Mouse (Mus musculus): ENCODE measurements around the gene Rad50. TPM values are rescaled to one million over a fixed set of nuclear protein-coding genes. Genes with fewer than 3 reads are reported as not detected.
A peak's percentile ranks its signal among the peaks of the same experiment; 100 is the strongest.

The Rad50 gene
- polyA plus RNA-seq, 1 experiment from 2014 or later, result 11.2 TPM

DNA sequence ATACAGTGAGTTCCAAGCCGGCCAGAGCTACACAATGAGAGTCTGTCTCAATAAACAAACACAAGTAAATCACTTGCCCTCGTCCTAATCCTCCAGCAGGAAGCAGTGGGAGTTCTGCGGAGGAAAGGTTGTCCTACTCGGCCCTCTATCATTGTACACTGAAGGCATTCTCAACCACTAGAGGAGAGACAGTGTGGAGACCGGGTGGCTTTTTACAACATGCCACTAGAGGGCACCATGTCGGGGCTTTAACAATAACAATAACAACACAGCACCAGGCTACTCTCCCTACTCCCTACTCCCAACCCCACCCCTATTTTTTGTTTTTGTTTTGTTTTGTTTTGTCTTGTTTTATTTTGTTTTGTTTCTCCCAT, 30.4 kb upstream of the Rad50 start:
- Histone ChIP-seq H3K4me2 (ENCODE audit: low read length) (no peak overlapping the region), H3K27ac (replicated peaks; ENCODE audit: low read depth, low read length) (no peak overlapping the region), H3K4me3 (replicated peaks; ENCODE audit: low read depth, low read length) (no peak overlapping the region), H3K9ac (replicated peaks; ENCODE audit: low read length) (no peak overlapping the region), H3K4me1 (ENCODE audit: control insufficient read depth, insufficient read depth, low read length) (no peaks in the 10 kb centered on the region), H3K27me3 (ENCODE audit: control insufficient read depth, insufficient read depth, low read length) (no peaks in the 10 kb centered on the region), H3K9me3 (ENCODE audit: control insufficient read depth, low read length) (no peaks in the 10 kb centered on the region), H3K36me3 (ENCODE audit: control insufficient read depth, insufficient read depth, low read length) (no peaks in the 10 kb centered on the region)
- WGBS, result 44% methylated on average over 6 of the region's 6 CpGs
- ATAC-seq (ENCODE audit: low FRiP score, low TSS enrichment) (no peak), DNase-seq (peak; percentile 57)

DNA sequence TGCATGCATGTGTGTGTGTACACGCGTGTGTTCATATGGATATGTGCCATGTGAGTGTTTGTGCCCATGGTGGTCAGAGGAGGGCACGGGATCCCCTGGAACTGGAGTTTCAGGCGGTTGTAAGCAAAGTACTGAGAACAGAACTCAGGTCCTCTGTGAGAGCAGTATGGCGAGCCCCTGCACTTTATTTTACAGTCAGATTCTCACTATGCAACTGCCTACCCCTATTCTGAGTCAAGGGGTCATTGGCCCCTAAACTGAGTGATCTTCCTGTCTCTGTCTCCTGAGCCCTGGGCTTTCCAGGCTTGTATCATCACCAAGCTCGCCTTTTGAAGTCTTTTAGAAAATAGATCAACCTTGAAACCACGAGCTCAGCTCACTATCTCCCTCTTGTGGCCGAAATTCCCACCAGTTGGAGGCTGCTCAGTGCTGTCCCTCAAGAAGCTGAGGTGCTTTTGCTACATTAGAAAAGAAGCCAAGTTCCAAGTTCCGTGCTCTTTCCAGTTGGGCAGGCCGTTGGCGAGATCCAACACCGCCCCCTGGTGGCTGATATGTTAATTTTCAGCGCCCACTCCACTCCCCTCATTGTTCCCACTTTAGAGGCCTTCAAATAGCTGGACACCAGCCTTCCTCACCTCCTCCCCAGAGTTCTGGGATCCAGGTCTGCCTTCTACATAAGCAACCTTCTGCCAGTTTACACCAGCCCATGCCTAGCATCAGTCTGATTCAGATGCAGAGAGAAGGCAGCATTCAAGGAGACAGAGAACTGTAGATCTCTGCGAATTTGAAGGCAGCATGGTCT, 29.9 kb upstream of the Rad50 start:
- Histone ChIP-seq H3K36me3 (ENCODE audit: control insufficient read depth, insufficient read depth, low read length) (no peaks in the 10 kb centered on the region), H3K9me3 (ENCODE audit: control insufficient read depth, low read length) (no peaks in the 10 kb centered on the region), H3K27me3 (ENCODE audit: control insufficient read depth, insufficient read depth, low read length) (no peaks in the 10 kb centered on the region), H3K4me2 (ENCODE audit: low read length) (no peak overlapping the region), H3K9ac (replicated peaks; ENCODE audit: low read length) (no peak overlapping the region), H3K27ac (replicated peaks; ENCODE audit: low read depth, low read length) (no peak overlapping the region), H3K4me1 (ENCODE audit: control insufficient read depth, insufficient read depth, low read length) (no peaks in the 10 kb centered on the region), H3K4me3 (replicated peaks; ENCODE audit: low read depth, low read length) (no peak overlapping the region)
- peak; percentile 78 for DNase-seq
- no peak for ATAC-seq (ENCODE audit: low FRiP score, low TSS enrichment)
- WGBS, result 53% methylated on average over 14 of the region's 14 CpGs

DNA sequence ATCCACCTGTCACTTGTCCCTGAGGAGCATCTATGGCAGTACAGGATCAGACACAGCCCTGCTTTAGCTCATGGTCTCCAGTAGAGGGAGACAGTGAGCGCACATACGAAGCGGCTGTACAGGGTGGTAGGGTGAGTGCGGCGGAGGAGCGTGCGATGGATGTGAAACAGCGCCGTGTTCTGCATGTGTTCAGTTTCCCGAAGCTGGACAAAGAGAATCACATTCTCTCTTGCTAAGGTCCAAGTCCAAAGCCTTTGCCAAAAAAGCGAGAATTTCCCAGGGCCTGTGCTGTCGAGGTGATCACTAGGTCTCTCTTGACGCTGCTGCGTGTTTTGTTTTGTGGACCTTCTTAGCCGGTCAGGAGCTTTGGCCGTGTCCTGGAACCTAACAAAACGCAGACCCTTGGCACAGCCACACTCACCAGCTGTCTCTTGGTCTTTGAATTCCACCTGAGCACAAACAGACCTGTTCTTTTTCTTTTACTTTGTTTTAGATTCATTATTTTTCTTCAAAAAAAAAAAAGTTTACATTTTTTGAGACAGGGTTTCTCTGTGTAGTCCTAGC, 28.6 kb upstream of the Rad50 start:
- Histone ChIP-seq H3K4me3 (replicated peaks; ENCODE audit: low read depth, low read length) (peak overlapping the region; percentile 17; the same call in 1 of the 2 replicates), H3K27ac (replicated peaks; ENCODE audit: low read depth, low read length) (no peak overlapping the region), H3K9me3 (ENCODE audit: control insufficient read depth, low read length) (no peaks in the 10 kb centered on the region), H3K36me3 (ENCODE audit: control insufficient read depth, insufficient read depth, low read length) (no peaks in the 10 kb centered on the region), H3K4me2 (ENCODE audit: low read length) (peak overlapping the region; percentile 50), H3K4me1 (ENCODE audit: control insufficient read depth, insufficient read depth, low read length) (no peaks in the 10 kb centered on the region), H3K27me3 (ENCODE audit: control insufficient read depth, insufficient read depth, low read length) (no peaks in the 10 kb centered on the region), H3K9ac (replicated peaks; ENCODE audit: low read length) (no peak overlapping the region)
- DNase-seq (peak; percentile 91), ATAC-seq (ENCODE audit: low FRiP score, low TSS enrichment) (peak; percentile 57)
- 27% methylated on average over 17 of the region's 17 CpGs for WGBS

DNA sequence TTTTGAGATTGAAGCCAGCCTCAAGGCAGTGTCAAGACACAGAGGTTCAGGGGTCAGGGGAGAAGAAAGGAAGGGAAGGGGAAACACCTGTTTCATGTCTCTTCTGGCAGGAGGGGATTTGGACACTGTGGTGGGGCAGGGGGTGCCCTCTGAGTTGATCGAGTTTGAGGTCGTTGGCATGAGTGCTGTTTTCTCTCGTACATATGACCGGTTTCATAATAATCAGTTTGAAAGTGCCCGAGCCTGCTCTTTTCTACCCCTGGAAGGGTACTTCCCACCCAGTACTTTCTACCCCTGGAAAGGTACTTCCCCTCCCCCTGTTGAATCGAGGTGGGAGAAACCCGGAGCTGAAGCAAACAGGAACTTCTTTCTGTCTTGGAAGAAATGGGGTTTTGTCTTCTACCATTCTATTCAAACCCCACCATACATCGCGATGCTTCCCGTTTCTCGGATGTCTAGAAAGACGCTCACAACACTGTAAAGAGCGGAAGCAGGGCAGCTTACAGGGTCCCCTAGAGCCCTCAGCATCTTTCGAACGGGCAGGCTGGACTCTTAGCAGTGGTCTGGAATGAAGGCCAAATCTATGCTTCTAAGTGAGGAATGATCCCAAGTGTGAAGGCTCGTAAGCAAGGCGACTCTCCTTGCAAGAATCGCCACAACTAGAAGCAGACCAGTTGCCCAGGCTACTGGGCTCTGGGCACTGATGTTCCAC, 28.0 kb upstream of the Rad50 start:
- no peak for DNase-seq
- Histone ChIP-seq H3K9me3 (ENCODE audit: control insufficient read depth, low read length) (no peaks in the 10 kb centered on the region), H3K27me3 (ENCODE audit: control insufficient read depth, insufficient read depth, low read length) (no peaks in the 10 kb centered on the region), H3K4me3 (replicated peaks; ENCODE audit: low read depth, low read length) (no peak overlapping the region), H3K4me2 (ENCODE audit: low read length) (no peak overlapping the region), H3K27ac (replicated peaks; ENCODE audit: low read depth, low read length) (no peak overlapping the region), H3K4me1 (ENCODE audit: control insufficient read depth, insufficient read depth, low read length) (no peaks in the 10 kb centered on the region), H3K9ac (replicated peaks; ENCODE audit: low read length) (no peak overlapping the region), H3K36me3 (ENCODE audit: control insufficient read depth, insufficient read depth, low read length) (no peaks in the 10 kb centered on the region)
- ATAC-seq (ENCODE audit: low FRiP score, low TSS enrichment), result no peak
- WGBS, result 73% methylated on average over 18 of the region's 18 CpGs

DNA sequence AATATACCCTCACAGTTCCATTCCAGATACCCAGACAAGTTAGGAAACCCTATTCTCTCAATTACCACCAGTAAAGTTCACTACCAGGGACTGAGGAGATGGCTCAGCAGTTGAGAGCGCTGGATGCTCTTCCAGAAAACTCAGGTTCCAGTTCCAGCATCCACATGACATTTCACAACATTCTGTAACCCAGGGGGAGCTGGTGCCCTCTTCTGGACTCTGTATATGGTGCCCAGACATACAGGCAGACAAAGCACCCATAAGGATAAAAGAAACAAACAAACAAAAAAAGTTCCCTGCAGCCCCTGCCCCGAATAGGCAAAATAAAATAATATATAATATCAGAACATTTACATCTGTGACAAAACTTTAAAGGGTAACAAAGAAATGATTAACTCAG, 27.3 kb upstream of the Rad50 start:
- no peak overlapping the region for H3K27ac ChIP-seq (replicated peaks; ENCODE audit: low read depth, low read length)
- no peaks in the 10 kb centered on the region for H3K27me3 ChIP-seq (ENCODE audit: control insufficient read depth, insufficient read depth, low read length)
- ATAC-seq (ENCODE audit: low FRiP score, low TSS enrichment), result no peak
- H3K4me1 ChIP-seq (ENCODE audit: control insufficient read depth, insufficient read depth, low read length), result no peaks in the 10 kb centered on the region
- no peaks in the 10 kb centered on the region for H3K9me3 ChIP-seq (ENCODE audit: control insufficient read depth, low read length)
- H3K9ac ChIP-seq (replicated peaks; ENCODE audit: low read length), result no peak overlapping the region
- H3K4me3 ChIP-seq (replicated peaks; ENCODE audit: low read depth, low read length), result no peak overlapping the region
- WGBS, result 85% methylated on average over 2 of the region's 2 CpGs
- H3K4me2 ChIP-seq (ENCODE audit: low read length), result no peak overlapping the region
- no peak for DNase-seq
- no peaks in the 10 kb centered on the region for H3K36me3 ChIP-seq (ENCODE audit: control insufficient read depth, insufficient read depth, low read length)

DNA sequence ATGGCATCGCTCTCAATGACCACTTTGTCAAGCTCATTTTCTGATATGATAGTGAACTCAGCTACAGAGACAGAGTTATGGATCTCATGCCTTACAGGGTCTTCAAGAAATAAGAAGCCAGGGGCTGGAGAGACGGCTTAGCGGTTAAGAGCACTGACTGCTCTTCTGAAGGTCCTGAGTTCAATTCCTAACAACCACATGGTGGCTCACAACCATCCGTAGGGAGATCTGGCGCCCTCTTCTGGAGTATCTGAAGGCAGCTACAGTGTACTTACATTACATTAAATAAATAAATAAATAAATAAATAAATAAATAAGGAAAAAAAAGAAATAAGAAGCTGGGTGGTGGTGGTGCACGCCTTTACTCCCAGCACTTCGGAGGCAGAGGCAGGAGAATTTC, 26.7 kb upstream of the Rad50 start:
- WGBS, result 90% methylated on average over 7 of the region's 7 CpGs
- no peaks in the 10 kb centered on the region for H3K27me3 ChIP-seq (ENCODE audit: control insufficient read depth, insufficient read depth, low read length)
- ATAC-seq (ENCODE audit: low FRiP score, low TSS enrichment), result no peak

DNA sequence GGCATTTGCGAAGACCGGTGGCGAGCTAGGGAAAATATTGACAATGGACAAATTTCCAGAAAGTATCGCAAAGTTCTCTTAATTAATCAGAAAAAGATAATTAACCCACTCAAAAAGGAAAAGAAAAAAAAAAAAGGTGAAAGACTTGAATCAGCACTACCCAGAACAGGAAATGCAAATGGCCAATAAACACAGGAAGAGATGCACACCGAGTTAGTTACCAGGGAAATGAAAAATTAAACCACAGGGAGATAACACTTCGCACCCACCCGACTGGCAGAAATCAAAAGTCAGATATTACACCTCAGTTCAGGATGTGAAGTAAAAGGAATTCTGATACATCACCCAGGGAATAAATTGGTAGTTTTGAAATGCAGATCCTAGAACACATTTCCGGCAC, 25.1 kb upstream of the Rad50 start:
- Histone ChIP-seq H3K9me3 (ENCODE audit: control insufficient read depth, low read length) (no peaks in the 10 kb centered on the region), H3K4me2 (ENCODE audit: low read length) (no peak overlapping the region), H3K9ac (replicated peaks; ENCODE audit: low read length) (no peak overlapping the region), H3K36me3 (ENCODE audit: control insufficient read depth, insufficient read depth, low read length) (no peaks in the 10 kb centered on the region), H3K4me1 (ENCODE audit: control insufficient read depth, insufficient read depth, low read length) (no peaks in the 10 kb centered on the region), H3K27ac (replicated peaks; ENCODE audit: low read depth, low read length) (no peak overlapping the region), H3K4me3 (replicated peaks; ENCODE audit: low read depth, low read length) (no peak overlapping the region), H3K27me3 (ENCODE audit: control insufficient read depth, insufficient read depth, low read length) (no peaks in the 10 kb centered on the region)
- ATAC-seq (ENCODE audit: low FRiP score, low TSS enrichment) (no peak), DNase-seq (no peak)
- 95% methylated on average over 8 of the region's 8 CpGs for WGBS

More for the DNA sequence above, 26.7 kb upstream of the Rad50 start:
- Histone ChIP-seq H3K36me3 (ENCODE audit: control insufficient read depth, insufficient read depth, low read length) (no peaks in the 10 kb centered on the region), H3K4me3 (replicated peaks; ENCODE audit: low read depth, low read length) (no peak overlapping the region), H3K4me2 (ENCODE audit: low read length) (no peak overlapping the region), H3K4me1 (ENCODE audit: control insufficient read depth, insufficient read depth, low read length) (no peaks in the 10 kb centered on the region), H3K9me3 (ENCODE audit: control insufficient read depth, low read length) (no peaks in the 10 kb centered on the region), H3K9ac (replicated peaks; ENCODE audit: low read length) (no peak overlapping the region), H3K27ac (replicated peaks; ENCODE audit: low read depth, low read length) (no peak overlapping the region)
- DNase-seq, result peak; percentile 7

DNA sequence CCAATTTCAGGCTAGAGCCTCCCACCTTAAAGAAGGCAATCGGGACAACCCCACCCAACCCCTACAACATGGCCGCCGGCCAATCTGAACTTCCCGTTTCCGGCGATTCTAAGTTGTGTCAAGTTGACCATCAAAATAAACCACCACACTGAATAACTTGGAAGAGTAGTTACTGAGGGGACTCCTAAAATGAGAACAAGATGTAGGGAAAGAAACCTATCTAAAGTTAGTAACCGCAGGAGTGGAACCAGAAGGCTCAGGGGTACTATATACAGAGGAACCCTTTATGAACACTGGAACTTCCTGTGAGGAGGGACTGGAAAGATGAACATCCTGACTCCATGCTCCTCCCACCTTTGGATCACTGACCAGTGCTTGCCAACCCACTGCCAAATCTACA, 24.3 kb upstream of the Rad50 start:
- Histone ChIP-seq H3K4me2 (ENCODE audit: low read length) (no peak overlapping the region), H3K27ac (replicated peaks; ENCODE audit: low read depth, low read length) (no peak overlapping the region), H3K36me3 (ENCODE audit: control insufficient read depth, insufficient read depth, low read length) (no peaks in the 10 kb centered on the region), H3K27me3 (ENCODE audit: control insufficient read depth, insufficient read depth, low read length) (no peaks in the 10 kb centered on the region), H3K9ac (replicated peaks; ENCODE audit: low read length) (no peak overlapping the region), H3K4me1 (ENCODE audit: control insufficient read depth, insufficient read depth, low read length) (no peaks in the 10 kb centered on the region), H3K4me3 (replicated peaks; ENCODE audit: low read depth, low read length) (no peak overlapping the region), H3K9me3 (ENCODE audit: control insufficient read depth, low read length) (no peaks in the 10 kb centered on the region)
- WGBS, result 97% methylated on average over 7 of the region's 7 CpGs
- ATAC-seq (ENCODE audit: low FRiP score, low TSS enrichment), result no peak
- no peak for DNase-seq
